Mouse (Mus musculus) liver, postnatal 0 days (tissue): ENCODE results near the gene Cntn1.
"Not testable (repeated sequence)": the region's sequence is repeated elsewhere in the genome, so short reads cannot be mapped to it uniquely, and the experiment has no call there.

Source experiments
- CTCF ChIP-seq: sonication (generic); IDR thresholded peaks from 2 replicates; pipeline ENCODE4 v1.5.1; 2016; ENCODE audit warnings: antibody characterized with exemption, low read depth
- EP300 ChIP-seq: IDR thresholded peaks from 2 replicates; pipeline ENCODE4 v1.6.1; 2016; ENCODE audit warnings: antibody characterized with exemption, low read depth, mild to moderate bottlenecking

GRCm38 (mm10) chr15:92348453-92348852, 297.5 kb downstream of the Cntn1 start:
- not testable (repeated sequence) for TF ChIP-seq EP300, CTCF
